Mouse (Mus musculus): ENCODE data around the gene Myo16. TPM values are rescaled to one million over a fixed set of nuclear protein-coding genes. Genes with fewer than 3 reads are reported as not detected.

The Myo16 gene
- total RNA-seq, 2 experiments from 2014 or later: 1.1 to 1.3 TPM

DNA sequence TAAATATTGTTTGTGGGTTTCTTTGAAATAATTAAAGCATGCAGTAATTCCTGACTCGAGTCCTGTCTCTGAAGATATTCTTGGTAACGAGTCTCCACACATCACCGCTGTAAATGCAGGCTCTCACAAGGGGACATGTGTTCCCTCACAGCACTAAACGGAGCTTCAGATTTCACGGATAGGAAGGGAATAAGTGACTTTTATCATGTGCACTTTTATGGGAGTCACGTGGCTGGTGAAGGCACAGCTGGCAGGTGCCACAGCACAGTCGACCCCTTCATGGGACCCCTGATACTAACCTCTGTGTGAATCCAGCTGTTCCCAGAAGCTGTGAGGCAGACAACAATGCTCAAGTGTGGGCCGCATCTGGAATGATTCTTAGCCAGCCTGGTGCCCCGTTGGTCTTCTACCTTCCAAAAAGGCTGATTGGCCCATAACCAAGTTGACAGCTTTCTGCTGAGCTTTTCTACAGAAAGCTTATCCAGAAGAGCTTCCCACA lies 304.5 kb downstream of the Myo16 start:
- DNase-seq (ENCODE audit: low spot score in 2 of 2): no peak

DNA sequence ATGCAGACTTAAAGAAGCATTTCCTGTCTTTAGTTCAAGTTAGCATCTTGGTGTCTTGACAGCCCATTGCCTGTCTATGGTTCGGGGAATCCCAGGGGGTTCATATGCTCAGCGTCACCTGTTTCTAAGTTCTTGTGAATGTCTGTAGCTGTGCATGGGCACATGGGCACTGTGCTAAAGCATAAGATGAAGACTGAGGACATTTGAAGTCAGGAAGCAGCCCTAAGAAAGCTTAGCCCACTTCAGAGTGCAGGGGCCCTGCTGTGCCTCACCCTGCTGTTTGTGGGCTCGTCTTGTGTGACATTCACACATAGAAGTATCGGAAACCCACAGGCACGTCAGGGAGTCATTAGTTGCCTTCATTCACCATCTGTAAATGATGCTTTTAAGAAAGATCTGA lies 308.6 kb downstream of the Myo16 start:
- DNase-seq (ENCODE audit: low spot score in 2 of 2): no peak

DNA sequence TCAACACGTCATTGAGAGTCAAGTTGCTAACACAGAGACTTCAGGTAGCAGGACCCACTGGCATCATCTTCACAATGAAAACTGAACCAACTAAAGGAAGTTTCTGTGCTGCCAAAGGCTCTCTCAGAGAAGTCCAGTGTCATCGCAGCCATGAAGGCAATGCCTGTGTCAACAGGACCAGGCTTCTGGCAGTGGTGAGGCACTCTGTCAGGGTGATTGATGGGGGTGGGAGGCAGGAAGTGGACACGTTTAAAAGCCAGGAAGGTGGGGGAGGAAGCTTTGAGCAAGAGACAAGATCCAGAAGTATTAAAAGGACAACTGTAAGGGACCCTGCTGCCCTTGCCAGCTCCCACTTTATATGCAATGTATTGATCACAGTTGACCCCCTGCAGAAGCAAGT lies 314.8 kb downstream of the Myo16 start:
- no peak for DNase-seq (ENCODE audit: low spot score in 2 of 2)

DNA sequence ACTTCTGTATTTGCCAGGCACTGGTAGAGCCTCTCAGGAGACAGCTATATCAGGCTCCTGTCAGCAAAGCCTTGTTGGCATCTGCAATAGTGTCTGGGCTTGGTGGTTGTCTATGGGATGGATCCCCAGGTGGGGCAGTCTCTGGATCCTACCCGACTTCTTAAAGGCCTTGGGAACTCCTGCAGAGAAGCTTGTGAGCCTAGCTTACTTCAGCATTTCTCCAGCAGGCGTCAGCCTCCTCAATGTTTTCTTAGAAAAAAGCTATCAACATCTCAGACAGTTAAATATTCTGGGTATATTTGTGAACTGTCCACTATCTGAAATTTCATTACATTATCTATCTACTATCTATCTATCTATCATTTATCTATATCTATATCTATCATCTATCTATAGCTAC lies 315.9 kb downstream of the Myo16 start:
- DNase-seq (ENCODE audit: low spot score in 2 of 2): no peak

DNA sequence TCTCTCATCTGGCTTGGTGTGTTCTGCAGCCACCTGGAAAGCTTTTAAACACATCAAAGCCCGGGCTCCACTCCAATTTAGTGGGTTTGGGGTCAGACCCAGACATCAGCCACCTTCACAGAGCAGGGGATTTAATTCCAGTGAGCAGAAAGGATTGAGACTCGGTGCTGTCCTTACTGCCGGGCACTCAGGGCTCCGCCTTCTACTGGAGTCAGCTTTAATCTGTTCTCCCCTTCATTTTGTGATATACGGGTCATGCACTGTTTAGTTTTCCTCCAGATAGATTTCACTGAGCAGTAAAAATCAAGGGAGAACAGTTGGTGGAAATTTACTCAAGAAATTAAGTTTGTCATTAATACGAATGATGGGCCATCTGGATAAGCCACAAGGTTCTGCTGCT lies 316.6 kb downstream of the Myo16 start:
- no peak for DNase-seq (ENCODE audit: low spot score in 2 of 2)

DNA sequence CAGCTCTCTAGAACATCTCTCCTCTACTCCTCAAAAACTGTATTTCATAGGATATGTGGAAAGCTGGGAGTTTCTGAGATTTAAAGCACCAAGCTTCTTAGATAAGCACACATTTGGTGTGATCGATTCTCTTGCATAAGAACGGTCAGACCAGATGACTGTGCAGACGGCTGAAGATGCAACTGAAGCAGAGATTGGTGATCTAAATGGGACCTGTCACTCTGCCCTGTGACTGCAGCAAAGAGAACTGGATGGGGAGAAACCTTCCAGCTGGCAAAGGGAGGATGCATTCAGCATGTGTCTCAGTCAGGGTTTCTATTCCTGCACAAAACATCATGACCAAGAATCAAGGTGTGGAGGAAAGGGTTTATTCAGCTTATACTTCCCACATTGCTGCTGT lies 318.7 kb downstream of the Myo16 start:
- no peak for DNase-seq (ENCODE audit: low spot score in 2 of 2)

DNA sequence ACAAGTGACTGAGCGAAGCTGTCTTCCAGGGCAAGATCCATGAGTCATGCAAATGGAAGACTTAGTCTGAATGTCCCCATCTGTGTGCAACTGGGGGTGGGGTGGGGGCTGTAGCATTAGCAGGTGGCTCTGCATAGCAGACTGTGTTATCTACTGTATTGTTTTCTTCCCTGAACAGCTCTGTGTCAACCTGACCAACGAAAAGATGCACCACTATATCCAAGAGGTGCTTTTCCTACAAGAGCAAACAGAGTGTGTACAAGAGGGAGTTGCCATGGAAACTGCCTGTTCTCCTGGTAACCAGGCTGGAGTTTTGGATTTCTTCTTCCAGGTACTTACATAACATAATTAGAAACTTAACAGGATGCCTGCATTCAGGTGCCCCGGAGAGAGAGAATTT lies 320.7 kb downstream of the Myo16 start:
- DNase-seq (ENCODE audit: low spot score in 2 of 2): no peak

DNA sequence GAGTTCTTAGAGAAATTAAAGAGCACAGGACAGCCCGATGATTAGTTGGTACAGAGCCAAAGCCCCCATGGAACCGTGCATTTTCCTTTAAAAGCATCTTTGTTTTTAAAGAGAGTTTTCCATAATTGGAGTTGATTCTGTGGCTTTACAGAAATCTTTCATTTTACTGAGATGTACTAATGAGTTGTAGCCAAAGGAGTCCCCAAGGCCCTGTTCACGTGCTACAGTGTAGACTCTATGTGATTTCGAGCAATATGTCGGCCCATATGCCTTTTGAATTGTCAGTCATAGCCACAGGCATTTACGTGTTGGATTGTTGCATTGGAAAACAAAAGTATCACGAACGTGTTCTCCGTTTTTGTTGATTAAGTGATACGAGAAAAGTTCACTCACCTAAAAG lies 325.3 kb downstream of the Myo16 start:
- no peak for DNase-seq (ENCODE audit: low spot score in 2 of 2)

DNA sequence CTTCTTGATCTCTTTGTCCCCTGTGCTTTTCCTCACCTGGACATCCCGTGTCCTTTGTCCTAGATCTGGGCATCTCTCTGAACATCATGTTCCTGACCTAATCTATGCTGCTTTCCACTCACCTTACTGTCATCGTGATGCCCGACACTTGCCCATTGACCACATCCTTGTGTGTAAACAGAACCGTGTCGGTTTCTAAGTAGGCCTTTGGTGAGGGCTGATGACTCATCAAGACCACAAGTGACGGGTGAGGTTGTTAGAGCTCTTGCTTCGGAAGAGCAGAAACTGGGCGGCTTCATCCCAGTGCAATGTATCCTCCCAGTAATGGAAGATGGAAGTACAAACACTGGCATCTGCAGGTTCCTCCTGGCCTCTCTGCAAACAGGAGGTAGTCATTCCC lies 327.1 kb downstream of the Myo16 start:
- no peak for DNase-seq (ENCODE audit: low spot score in 2 of 2)

DNA sequence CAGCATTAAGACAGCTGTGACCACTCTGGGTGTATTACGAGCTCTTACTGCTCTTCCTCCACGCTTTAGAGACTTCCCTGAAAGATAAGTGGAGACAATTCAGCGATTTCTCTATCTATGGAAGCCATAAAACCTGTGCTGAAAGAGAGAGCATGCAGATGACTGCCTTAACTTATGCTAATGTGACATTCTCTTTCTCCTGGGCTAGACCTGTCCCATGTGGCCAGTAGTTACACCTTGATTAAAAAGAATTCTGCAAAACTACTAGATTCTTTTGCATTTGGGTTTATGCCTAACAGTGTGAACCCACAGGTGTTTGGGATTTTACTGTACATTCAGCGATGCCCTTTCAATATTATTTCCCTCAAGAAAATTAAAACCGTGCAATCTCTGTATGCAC lies 328.4 kb downstream of the Myo16 start:
- no peak for DNase-seq (ENCODE audit: low spot score in 2 of 2)

DNA sequence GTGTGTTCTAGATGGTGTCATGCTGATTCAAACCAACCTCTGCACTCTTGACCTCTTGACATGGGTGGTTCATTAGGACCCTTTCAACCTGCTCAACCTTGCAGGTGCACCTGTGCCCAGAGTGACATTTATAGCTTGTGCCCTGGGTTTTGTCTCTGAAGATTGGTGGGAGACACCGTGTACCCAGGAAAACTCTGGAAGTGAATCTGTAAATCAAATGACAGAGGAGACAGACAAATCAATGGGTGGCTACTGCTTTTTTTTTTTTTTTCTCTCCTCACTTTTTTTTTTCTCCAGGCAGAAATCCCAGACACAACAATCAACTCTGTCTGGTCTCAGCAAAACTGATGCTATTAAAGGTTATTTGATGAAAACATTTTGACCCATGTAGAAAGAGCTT lies 329.2 kb downstream of the Myo16 start:
- no peak for DNase-seq (ENCODE audit: low spot score in 2 of 2)

DNA sequence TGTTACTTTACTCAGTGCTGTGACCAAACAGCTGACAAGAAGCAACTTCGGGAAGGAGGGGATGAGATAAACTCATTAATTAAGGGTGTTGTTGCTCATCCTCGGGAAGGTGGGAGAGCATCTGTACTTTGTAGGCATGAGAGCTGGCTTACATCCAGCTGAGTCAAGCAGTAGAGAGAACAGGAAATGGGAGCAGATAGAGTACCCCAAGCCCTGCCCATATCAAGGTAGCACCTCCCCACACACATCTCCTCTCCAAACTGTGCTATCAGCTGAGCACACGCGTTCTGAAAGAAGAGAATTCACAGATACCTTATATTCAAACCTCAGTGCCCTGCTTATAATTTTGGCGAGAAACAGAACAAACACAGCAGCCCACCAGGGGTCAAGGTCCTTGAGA lies 330.1 kb downstream of the Myo16 start:
- DNase-seq (ENCODE audit: low spot score in 2 of 2): no peak

DNA sequence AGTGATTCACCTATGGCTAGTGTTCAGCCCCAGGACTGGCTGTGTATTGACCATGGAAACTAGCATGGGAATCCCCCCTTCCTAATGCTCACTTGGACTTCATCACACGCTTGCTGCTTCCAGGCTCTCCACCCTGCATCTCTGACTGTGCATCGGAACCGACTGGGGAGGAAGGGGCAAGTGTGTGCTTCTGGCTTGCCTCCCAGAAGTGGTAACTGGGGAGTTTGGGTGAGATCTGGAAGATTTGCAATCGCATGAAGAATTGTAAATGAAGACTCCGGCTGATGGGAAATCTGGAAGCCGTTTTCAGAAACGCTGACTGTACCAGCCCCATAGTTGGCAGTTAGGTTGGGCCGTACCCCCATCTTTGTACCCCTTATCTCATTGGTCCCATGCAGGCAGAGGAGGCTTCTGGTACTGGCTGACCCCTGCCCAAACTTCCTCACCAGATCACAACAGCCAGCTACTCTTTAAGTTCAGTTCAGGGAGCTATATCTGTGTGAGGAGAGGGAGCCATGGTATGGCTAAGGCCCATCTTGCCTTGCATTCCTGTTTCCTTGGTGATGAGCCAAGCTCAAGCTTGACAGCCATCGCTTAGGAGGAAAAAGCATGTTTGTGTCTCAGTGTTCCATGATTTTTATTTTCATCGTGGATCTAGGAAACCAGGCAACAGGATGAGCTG lies 336.2 kb downstream of the Myo16 start:
- no peak for DNase-seq (ENCODE audit: low spot score in 2 of 2)

DNA sequence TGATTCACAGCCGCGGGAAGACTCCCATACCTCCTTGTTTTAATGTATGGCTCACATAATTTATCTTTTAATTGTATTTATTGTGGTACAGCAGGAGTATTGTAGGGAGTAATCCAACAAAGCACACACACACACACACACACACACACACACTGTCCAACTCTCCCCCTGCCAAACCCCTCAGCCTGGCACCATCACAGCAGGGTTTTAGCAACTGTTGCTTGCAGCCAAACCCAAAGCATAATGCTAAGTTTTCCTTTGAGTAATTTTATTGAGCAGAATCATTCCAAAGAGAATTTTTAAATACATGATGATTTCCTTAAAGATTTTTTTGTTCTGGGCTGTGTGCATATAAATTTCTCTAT lies 336.7 kb downstream of the Myo16 start:
- DNase-seq (ENCODE audit: low spot score in 2 of 2): no peak

DNA sequence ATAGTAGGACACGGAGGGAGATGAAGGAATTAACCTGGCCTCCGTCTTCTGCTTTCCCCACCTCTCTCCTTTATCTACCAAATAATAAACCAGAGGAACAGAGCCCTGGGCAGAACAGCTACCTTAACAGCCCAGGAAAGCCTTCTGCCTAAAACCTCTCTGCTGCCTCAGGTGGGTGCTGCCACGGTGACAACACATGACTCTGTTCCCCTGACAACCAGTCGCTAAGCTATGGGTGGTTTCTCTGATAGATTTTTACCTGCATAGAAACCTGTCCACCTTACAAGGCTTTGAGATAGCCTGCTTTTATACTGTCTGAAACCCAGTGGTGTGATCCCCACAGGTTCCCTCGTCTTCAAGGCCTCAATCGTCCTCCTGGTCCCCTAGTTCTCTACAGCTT lies 337.2 kb downstream of the Myo16 start:
- no peak for DNase-seq (ENCODE audit: low spot score in 2 of 2)

DNA sequence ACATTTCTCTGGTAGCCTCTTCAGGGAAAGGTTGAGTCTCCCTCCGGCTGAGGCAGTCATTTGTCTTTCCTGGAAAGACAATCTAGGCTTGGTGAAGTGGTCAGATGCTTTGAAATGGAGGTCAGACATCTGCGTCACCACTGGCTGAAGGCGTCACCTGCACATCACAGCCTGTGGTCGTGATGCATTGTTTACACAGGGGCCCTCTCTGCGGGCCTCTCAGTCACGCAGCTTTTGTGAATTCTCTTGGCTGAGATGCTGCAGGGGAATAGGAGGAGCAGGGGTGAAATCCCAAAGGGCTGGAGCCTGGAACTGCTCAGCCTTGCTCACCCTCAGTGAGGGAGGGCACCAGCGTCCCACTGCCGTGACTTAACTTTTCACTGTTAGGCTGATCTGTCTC lies 346.1 kb downstream of the Myo16 start:
- no peak for DNase-seq (ENCODE audit: low spot score in 2 of 2)

DNA sequence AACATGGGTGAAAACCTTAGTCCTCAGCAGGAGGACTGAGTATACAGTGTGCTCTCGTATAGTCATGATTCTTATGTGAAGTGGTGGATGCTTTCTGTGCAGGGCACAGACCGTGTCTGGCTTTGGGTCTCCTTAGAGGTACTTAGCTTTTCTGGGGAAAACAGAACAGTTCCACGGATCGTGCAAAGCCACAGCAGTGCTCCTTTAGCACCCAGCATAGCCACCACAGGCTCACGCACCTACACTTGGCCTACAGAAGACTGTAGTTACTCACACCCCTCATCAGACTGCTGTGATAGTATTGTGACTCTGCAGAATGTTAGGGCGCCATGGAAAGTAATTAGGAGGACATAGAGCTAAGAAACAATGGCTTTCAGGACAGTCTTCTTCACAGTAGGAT lies 346.8 kb downstream of the Myo16 start:
- DNase-seq (ENCODE audit: low spot score in 2 of 2): no peak

DNA sequence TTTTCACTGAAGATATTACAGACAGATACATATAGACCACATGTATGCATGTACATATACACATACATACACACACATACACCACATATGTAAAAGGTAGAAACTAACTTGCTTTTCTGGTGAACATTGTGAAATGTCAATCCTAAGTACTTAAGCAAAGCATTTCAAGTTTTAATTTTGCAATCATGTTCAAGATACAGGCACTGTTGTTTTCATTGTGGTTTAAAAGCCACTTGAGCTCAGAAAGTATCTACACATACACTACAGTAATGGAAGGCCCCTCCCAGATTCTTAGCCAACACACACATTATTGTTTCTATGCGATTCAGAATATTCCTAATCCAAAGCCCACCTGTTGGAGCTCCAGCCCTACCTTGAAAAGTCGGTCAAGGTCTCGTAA lies 348.0 kb downstream of the Myo16 start:
- DNase-seq (ENCODE audit: low spot score in 2 of 2): no peak

DNA sequence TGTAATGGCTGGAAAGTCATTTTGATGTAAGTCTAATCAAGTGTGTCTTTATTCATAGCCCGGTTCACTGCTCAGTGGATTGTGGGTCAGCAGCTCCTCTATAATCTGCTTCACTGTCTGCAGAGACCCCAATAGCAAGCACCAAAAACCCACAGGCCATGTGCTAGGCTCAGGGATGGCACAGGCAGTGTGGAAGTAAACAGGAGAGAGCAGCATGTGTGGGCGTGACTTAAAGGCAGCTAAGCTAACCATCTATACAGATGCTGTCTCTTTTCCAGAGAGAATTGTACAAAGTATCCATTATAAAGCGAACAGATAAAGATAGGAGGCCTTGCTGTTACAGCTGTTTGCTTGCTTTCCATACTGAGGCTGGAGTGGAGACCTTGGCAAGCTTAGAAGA lies 358.4 kb downstream of the Myo16 start:
- no peak for DNase-seq (ENCODE audit: low spot score in 2 of 2)

DNA sequence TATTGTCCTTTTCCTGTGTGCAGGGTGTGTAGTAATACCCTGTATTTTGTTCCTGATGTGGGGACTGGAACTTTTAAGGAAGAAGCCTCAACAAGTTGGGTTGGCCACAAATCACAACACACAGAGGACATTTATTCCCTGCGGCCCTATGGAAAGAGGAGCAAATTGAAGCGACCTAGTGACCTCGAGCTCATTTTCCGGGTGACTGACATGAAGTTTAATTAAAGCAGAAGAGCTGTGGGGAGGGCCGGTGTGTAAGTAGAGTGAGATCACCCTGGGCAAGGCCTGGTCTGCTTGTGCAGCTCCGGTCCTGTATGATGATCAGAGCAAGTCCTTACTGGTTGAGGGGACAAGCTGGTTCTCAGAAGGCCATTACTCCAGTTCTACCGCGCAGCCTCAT lies 363.7 kb downstream of the Myo16 start:
- no peak for DNase-seq (ENCODE audit: low spot score in 2 of 2)

DNA sequence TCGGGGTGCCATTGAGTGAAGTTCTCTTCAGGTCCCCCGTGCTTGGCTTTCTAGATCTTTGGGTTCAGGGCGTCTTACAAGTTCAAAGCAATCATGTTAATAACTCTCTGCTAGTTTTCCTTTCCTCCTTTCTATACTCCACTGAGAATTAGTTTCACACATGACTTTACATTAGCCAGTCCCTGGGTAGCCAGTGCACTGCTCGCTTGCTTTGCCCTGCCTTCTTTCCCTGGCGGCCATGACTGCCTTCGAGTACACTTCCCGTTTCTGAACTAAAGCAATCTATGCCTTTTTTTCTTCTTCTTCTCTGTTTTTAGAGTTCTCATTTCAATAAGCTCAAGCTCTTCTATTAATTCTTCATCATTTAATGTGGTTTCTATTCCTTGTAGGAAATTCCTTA lies 365.6 kb downstream of the Myo16 start:
- DNase-seq (ENCODE audit: low spot score in 2 of 2): no peak

DNA sequence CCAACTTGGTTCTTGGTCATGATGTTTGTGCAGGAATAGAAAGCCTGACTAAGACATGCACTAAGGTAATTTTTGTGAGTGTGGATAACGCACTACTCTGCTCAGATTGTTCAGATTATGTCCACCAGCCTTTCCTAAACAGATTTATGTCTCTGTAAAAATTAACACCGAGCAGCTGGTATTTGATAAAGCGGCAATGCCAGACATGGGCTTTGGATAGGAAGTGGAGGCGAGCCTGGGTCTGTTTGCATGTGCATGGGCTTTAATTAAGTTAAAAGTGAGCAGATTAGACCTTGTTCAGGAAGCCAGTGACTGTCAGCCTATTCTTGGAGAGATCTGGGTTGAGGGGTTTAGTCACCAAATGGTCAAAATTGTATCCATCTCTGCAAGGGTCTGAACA lies 367.8 kb downstream of the Myo16 start:
- DNase-seq (ENCODE audit: low spot score in 2 of 2): no peak

DNA sequence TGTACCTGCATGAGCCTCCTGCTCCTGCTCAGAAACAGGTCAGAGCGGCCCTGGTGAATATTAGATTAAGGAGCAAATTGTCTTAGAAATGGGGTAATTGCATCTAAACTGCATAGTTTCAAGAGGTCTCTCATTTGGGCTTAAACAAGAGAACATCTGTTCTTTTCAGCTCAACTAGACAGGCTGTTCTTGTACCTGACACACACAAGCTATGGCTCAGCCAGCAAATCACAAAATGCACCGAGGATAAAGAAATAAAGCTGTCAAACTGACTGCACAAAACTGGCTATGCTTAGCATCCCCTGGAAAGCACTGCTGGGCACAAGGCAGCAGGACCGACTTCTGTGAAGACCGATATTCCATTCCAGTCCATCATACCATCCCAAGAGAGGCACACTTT lies 372.0 kb downstream of the Myo16 start:
- no peak for DNase-seq (ENCODE audit: low spot score in 2 of 2)

DNA sequence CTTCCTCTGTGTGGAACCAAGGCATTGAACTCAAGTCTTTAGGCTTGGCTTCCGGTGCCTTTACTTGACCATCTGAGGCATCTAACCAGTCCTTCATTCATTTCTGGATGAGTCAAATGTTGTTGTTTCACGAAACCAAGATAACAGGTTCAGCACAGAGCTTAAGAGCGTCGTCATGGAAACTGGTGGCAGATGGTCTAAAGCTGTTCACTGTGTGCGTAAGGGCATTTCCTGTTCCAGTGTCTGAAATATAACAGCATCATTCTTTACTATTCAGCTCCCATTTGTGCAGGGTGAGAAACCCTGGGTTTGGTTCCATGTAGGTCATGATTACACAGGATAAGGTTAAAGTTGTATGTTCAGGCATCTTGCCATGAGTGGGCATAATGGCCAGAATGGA lies 372.9 kb downstream of the Myo16 start:
- DNase-seq (ENCODE audit: low spot score in 2 of 2): no peak

Measured in adrenal gland, postnatal 4 days (tissue).